Mouse (Mus musculus) layer of hippocampus, postnatal 36 days (tissue): ENCODE data around the gene Nme4. TPM values are rescaled to one million over a fixed set of nuclear protein-coding genes. Genes with fewer than 3 reads are reported as not detected.
"Not testable (repeated sequence)": the region's sequence is repeated elsewhere in the genome, so short reads cannot be mapped to it uniquely, and the experiment has no call there.

Source experiments
- DNase-seq, 2 experiments: peaks; one replicate each; pipeline ENCODE4 v3.0.0; 2022
- total RNA-seq, 2 experiments: library from RNA; stranded (reverse); gene quantifications; 2 replicates each; pipeline ENCODE4 v1.2.3; 2021

The Nme4 gene
- total RNA-seq, 2 experiments from 2014 or later: 4.6 to 5.0 TPM

- no peak for DNase-seq
These were observed 18.7 kb upstream of the Nme4 start for GRCm38 (mm10) chr17:26114061-26114460.

- DNase-seq: peak; percentile 61 to 67
These were observed 18.0 kb upstream of the Nme4 start, which contains the start of gene Tmem8 for GRCm38 (mm10) chr17:26113181-26113948. Gene Tmem8, plus strand, starts transcription at chr17:26113299.

GRCm38 (mm10) chr17:26112751-26113150 lies 17.3 kb upstream of the Nme4 start:
- DNase-seq: no peak

GRCm38 (mm10) chr17:26111722-26112121 lies 16.3 kb upstream of the Nme4 start:
- no peak for DNase-seq

GRCm38 (mm10) chr17:26111024-26111423 lies 15.6 kb upstream of the Nme4 start:
- DNase-seq: no peak

- no peak for DNase-seq
These were observed 14.8 kb upstream of the Nme4 start for GRCm38 (mm10) chr17:26110156-26110555.

GRCm38 (mm10) chr17:26105619-26106018 lies 10.2 kb upstream of the Nme4 start:
- DNase-seq: no peak

- no peak for DNase-seq
These were observed 6.1 kb upstream of the Nme4 start for GRCm38 (mm10) chr17:26101478-26101877.

- no peak for DNase-seq
These were observed 4.8 kb upstream of the Nme4 start for GRCm38 (mm10) chr17:26100166-26100565.

- not testable (repeated sequence) for DNase-seq
These were observed 3.9 kb upstream of the Nme4 start for GRCm38 (mm10) chr17:26099316-26099715.

- DNase-seq: no peak
These were observed 3.1 kb upstream of the Nme4 start for GRCm38 (mm10) chr17:26098461-26098860.

GRCm38 (mm10) chr17:26094531-26095110 lies 781 bp downstream of the Nme4 start:
- no peak for DNase-seq

- peak; percentile 88 to 89 for DNase-seq
These were observed 5.3 kb downstream of the Nme4 start, which contains the start of gene Decr2 for GRCm38 (mm10) chr17:26089905-26090632. Gene Decr2, minus strand, starts transcription at chr17:26090337.

GRCm38 (mm10) chr17:26087059-26087564 lies 8.3 kb downstream of the Nme4 start:
- DNase-seq: no peak

- DNase-seq: no peak
These were observed 14.5 kb downstream of the Nme4 start for GRCm38 (mm10) chr17:26080867-26081266.

- DNase-seq: no peak
These were observed 16.6 kb downstream of the Nme4 start for GRCm38 (mm10) chr17:26078851-26079250.

GRCm38 (mm10) chr17:26075246-26075645 lies 20.2 kb downstream of the Nme4 start:
- no peak for DNase-seq

GRCm38 (mm10) chr17:26070136-26070535 lies 25.3 kb downstream of the Nme4 start:
- DNase-seq: no peak

- peak; percentile 83 to 85 for DNase-seq
These were observed 26.3 kb downstream of the Nme4 start, which contains the start of gene Rab11fip3 for GRCm38 (mm10) chr17:26068831-26069739. Gene Rab11fip3, minus strand, starts transcription at chr17:26069555.

GRCm38 (mm10) chr17:26068024-26068830 lies 27.2 kb downstream of the Nme4 start:
- no peak for DNase-seq

- DNase-seq: no peak
These were observed 28.8 kb downstream of the Nme4 start for GRCm38 (mm10) chr17:26066488-26067020.
